ENCODE assay signal across 8 mouse cellular contexts in the genomic region with DNA sequence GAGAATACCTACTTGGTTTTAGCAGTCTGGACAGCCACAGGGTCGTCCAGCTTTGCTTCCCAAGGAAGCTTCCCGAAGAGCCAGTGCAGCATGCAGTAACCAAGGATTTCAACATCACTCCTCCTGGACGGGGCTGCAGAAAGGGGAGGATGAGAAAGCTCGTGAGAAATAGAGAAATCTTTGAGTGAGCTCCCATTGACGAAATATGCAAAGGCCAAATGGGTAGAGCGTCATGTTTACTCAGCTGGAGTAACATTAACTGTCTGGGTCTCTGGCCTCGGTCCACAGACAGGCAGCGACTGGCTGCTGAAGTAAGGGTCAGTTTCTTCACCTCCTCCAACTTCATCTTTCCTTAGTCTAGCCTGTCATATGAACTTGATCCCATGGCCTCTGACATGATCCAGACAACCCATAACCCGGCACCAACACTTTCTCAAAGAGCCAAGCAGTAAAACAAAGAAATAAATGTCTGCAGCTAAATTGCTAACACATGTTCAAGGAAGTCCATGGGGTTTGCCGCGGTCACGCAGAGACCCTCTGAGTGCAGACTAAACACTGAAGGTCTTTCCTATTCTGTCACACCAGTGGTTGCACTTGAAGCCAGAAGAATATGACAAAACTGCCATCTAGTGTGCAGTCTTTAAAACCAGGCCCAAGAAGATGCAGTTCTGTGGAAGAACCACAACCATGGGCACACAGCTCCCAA.
DNase-seq lines count a peak whose midpoint lies in the region; ATAC-seq lines count a peak whose summit lies in the region.

No protein-coding gene starts in this region.

- 26% methylated on average over 12 of the region's 12 CpGs for whole genome bisulfite sequencing in embryonic facial prominence, embryonic 14.5 days
- 57% methylated on average over 12 of the region's 12 CpGs for WGBS in heart, embryonic 12.5 days
- 18% methylated on average over 12 of the region's 12 CpGs for WGBS in kidney, embryonic 14.5 days
- 13% methylated on average over 12 of the region's 12 CpGs for WGBS in limb, embryonic 13.5 days

- no peak overlapping the region for H3K4me3 ChIP-seq in embryonic facial prominence, embryonic 14.5 days (ENCODE audit: low read depth, low read length)
- no peak overlapping the region for H3K4me3 ChIP-seq in heart, embryonic 12.5 days
- no peak overlapping the region for H3K4me3 ChIP-seq in kidney, embryonic 14.5 days (ENCODE audit: low read length)
- H3K4me3 ChIP-seq in limb, embryonic 13.5 days: no peak overlapping the region

- no peaks in the 10 kb centered on the region for H3K27me3 ChIP-seq in embryonic facial prominence, embryonic 14.5 days (replicated peaks; ENCODE audit: control insufficient read depth, insufficient read depth, low read length)
- H3K27me3 ChIP-seq in heart, embryonic 12.5 days (replicated peaks): no peaks in the 10 kb centered on the region
- no peaks in the 10 kb centered on the region for H3K27me3 ChIP-seq in kidney, embryonic 14.5 days (ENCODE audit: control insufficient read depth, insufficient read depth, low read length)
- 0 out of 2 replicates have a peak, but pooled peaks cover 4% of the 10 kb centered on the region for H3K27me3 ChIP-seq in limb, embryonic 13.5 days

- peak overlapping the region; percentile 42 for H3K4me2 ChIP-seq in embryonic facial prominence, embryonic 14.5 days (ENCODE audit: low read depth, low read length)
- H3K4me2 ChIP-seq in heart, embryonic 12.5 days: no peak overlapping the region
- H3K4me2 ChIP-seq in kidney, embryonic 14.5 days (replicated peaks; ENCODE audit: low read depth, low read length): no peak overlapping the region
- peak overlapping the region; percentile 43 for H3K4me2 ChIP-seq in limb, embryonic 13.5 days (replicated peaks)

- no peaks in the 10 kb centered on the region for H3K36me3 ChIP-seq in embryonic facial prominence, embryonic 14.5 days (ENCODE audit: control insufficient read depth, insufficient read depth, low read length)
- H3K36me3 ChIP-seq in heart, embryonic 12.5 days: peaks cover 3% of the 10 kb centered on the region; the same call in 1 of the 2 replicates
- H3K36me3 ChIP-seq in kidney, embryonic 14.5 days (ENCODE audit: control insufficient read depth, insufficient read depth, low read length): no peaks in the 10 kb centered on the region
- peaks cover 4% of the 10 kb centered on the region for H3K36me3 ChIP-seq in limb, embryonic 13.5 days

- DNase-seq in adrenal gland, adult (ENCODE audit: inconsistent age in 2 of 2, low spot score in 1 of 2): peak; percentile 9 to 48
- DNase-seq in adrenal gland, postnatal 25 days: no peak
- peak; percentile 83 for DNase-seq in embryonic facial prominence, embryonic 14.5 days (ENCODE audit: low spot score)
- peak; percentile 51 for DNase-seq in neural tube, embryonic 10.5 days (ENCODE audit: extremely low spot score, low spot score)
- DNase-seq in thymus, postnatal 10 days (ENCODE audit: low spot score in 2 of 2): no peak

- no peak overlapping the region for H3K9ac ChIP-seq in embryonic facial prominence, embryonic 14.5 days (ENCODE audit: low read depth, low read length)
- H3K9ac ChIP-seq in heart, embryonic 12.5 days: no peak overlapping the region
- no peak overlapping the region for H3K9ac ChIP-seq in kidney, embryonic 14.5 days (ENCODE audit: low read depth, low read length)
- no peak overlapping the region for H3K9ac ChIP-seq in limb, embryonic 13.5 days

- peak; percentile 88 for ATAC-seq in embryonic facial prominence, embryonic 14.5 days (ENCODE audit: low read depth)
- peak; percentile 57 for ATAC-seq in heart, embryonic 12.5 days (ENCODE audit: insufficient number of reproducible peaks, low FRiP score)
- peak; percentile 97 for ATAC-seq in kidney, embryonic 14.5 days (ENCODE audit: low FRiP score, low TSS enrichment)
- ATAC-seq in limb, embryonic 13.5 days (ENCODE audit: low FRiP score, low read depth): peak; percentile 92

- no peaks in the 10 kb centered on the region for H3K9me3 ChIP-seq in embryonic facial prominence, embryonic 14.5 days (ENCODE audit: control insufficient read depth, low read length)
- no peaks in the 10 kb centered on the region for H3K9me3 ChIP-seq in heart, embryonic 12.5 days (replicated peaks)
- H3K9me3 ChIP-seq in kidney, embryonic 14.5 days (ENCODE audit: control insufficient read depth, low read length): no peaks in the 10 kb centered on the region
- no peaks in the 10 kb centered on the region for H3K9me3 ChIP-seq in limb, embryonic 13.5 days

- no peaks in the 10 kb centered on the region for H3K4me1 ChIP-seq in embryonic facial prominence, embryonic 14.5 days (ENCODE audit: control insufficient read depth, insufficient read depth, low read length)
- no peaks in the 10 kb centered on the region for H3K4me1 ChIP-seq in heart, embryonic 12.5 days (replicated peaks)
- H3K4me1 ChIP-seq in kidney, embryonic 14.5 days (ENCODE audit: control insufficient read depth, insufficient read depth, low read length): no peaks in the 10 kb centered on the region
- H3K4me1 ChIP-seq in limb, embryonic 13.5 days: peaks cover 27% of the 10 kb centered on the region

- peak overlapping the region; percentile 19; the same call in 1 of the 2 replicates for H3K27ac ChIP-seq in embryonic facial prominence, embryonic 14.5 days (replicated peaks; ENCODE audit: low read depth, low read length)
- H3K27ac ChIP-seq in heart, embryonic 12.5 days (ENCODE audit: poor library complexity, severe bottlenecking): 0 out of 2 replicates have a peak overlapping the region, but pooled peaks have one; percentile 3
- H3K27ac ChIP-seq in kidney, embryonic 14.5 days (ENCODE audit: low read depth, low read length): no peak overlapping the region
- H3K27ac ChIP-seq in limb, embryonic 13.5 days: peak overlapping the region; percentile 61; the same call in 1 of the 2 replicates

Comparison
In these comparisons a context has a peak if more than half of its experiments do, and no peak if none do; other contexts are left out.
1. DNase-seq: peak in adrenal gland, adult (2 of 2), embryonic facial prominence, embryonic 14.5 days (single experiment) and neural tube, embryonic 10.5 days (single experiment); none in adrenal gland, postnatal 25 days (single experiment) and thymus, postnatal 10 days (0 of 2).
2. H3K4me2 ChIP-seq: peak in embryonic facial prominence, embryonic 14.5 days (single experiment) and limb, embryonic 13.5 days (single experiment); none in heart, embryonic 12.5 days (single experiment) and kidney, embryonic 14.5 days (single experiment).
3. Peak in every context shown above with its lines, with median percentiles within 50 percentile points of each other: ATAC-seq.